Mouse (Mus musculus) gastrocnemius, postnatal 10 days (tissue): ENCODE data around the gene Zfp217. TPM values are rescaled to one million over a fixed set of nuclear protein-coding genes. Genes with fewer than 3 reads are reported as not detected.
A peak's percentile ranks its signal among the peaks of the same experiment; 100 is the strongest.
"Not testable (repeated sequence)": the region's sequence is repeated elsewhere in the genome, so short reads cannot be mapped to it uniquely, and the experiment has no call there.

Experiments
- DNase-seq: peaks from one replicate; pipeline ENCODE4 v3.0.0; 2021; ENCODE audit warnings: mixed read lengths
- long read RNA-seq, 2 experiments: library from polyadenylated mRNA; stranded (forward); transcript quantifications; one replicate each; pipeline ENCODE4 v2.0.0; 2021
- total RNA-seq, 2 experiments: library from RNA; stranded (reverse); gene quantifications; 2 replicates each; pipeline ENCODE4 v1.2.3; 2021

Gene Zfp217
- total RNA-seq: 10 to 100 TPM; 10.0 to 12.5 TPM
- long read RNA-seq, experiment 1, full-length matches to known transcripts: 1 of 4 reads
- long read RNA-seq, experiment 1, partial matches to known transcripts: 1 of 4 reads
- long read RNA-seq, experiment 1, other reads (novel, unspliced or antisense): 2 of 4 reads
- long read RNA-seq, experiment 2, partial matches to known transcripts: 2 of 3 reads
- long read RNA-seq, experiment 2, other reads (novel, unspliced or antisense): 1 of 3 reads

DNA sequence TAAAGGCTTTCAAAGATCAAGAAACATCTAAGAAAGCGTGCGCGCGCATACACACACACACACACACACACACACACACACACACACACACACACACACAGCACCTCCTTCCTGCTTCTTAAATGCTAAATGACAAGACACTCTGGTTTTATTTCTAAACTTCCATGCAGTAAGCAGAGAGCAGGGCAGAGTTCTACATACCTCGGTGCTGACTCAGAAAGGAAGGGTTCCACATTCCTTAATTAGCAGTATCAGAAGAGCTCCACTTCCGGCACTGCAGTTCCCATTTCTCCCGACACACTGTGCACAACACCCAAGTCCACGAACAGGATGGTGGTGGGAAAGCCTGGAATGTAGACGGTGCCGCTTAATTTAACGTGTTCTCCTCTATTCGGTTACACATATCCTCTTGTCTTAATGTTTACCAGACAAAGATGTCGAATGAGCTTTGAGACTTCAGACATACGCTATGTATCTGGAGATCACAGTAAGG, at the start of gene Zfp217:
TSS of gene Zfp217 (minus strand) at position 443 of the 493 bp plus-strand sequence.
- DNase-seq: no peak

DNA sequence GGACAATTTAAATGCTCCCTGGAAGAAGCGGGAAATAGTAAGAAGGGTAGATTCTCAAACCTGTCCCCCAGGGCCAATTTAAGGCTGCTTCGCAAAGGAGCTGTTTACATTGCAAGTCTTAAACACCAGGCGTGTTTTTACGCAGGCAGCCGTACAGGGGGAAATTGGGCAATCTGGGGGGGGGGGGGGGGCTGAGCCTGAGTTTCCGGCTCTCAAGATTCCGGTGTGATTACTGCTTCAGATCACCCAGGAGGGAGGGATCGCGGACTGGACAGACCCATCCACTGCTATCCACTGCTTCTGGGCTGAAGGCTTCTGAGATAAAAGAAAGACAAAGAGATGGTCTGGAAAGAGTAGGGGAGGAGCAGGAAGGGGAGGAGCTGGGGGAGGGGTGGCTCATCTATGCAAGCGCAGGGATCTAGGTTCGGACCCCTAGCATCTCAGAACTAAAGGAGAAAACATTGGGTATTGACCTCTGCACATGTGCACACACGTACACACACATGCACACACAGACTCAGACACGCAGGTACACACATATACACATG, 47.7 kb upstream of the Zfp217 start:
- no peak for DNase-seq

DNA sequence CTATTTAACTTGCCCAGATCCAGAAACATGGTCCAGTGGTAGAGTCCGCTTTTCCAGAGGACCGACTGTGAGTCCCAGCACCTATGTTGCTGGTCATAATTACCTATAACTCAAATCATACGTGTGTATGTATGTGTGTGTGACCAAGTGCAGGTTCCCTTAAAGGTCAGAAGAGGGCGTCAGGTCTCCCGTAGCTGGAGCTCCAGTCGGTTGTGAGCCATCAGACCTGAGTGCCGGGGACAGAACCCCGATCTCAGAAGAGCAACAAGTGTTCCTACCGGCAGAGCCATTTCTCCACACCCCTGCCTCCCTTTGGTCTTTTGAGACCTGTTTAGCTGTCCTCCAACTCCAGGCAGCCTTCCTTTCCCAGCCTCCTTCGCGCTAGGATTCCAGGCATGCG, 46.9 kb upstream of the Zfp217 start:
- no peak for DNase-seq

DNA sequence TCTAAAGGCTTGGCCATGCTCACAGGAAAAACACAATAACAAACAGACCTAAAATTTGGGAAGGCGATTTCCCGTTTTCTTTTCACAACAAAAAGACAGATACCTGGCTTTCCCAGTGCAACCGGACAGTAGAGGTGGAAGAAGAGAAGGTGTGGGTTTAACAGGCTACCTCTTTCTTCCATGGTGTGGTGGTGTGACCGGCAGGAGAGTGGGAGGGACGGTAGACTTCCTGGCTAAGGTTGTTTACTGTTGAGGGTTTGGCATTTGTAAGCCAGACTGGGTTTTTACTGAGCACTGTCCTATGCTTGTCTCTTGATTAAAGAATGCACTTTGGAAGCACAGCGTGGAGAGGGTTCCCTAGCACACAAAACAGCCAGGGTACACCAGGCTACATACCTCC, 45.9 kb upstream of the Zfp217 start:
- DNase-seq: no peak

DNA sequence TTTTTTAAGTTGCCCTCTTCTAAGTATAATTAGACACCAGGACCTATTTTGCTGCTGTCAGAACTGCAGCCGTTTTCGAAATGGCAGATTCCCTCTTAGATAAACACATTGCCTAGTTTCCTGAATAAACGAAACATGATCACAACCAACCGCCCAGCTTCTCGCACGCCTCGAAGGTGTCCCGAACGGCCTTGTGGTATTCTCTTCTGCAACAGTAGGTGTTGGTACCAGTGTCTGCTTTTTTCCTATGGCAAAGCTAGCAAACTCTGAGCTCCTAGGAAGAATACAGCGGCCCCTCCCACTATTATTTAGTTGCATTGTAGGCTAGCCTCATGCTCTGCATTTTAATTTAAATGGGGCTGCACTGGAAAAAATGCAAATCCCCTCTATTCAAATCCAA, 45.3 kb upstream of the Zfp217 start:
- DNase-seq: no peak

DNA sequence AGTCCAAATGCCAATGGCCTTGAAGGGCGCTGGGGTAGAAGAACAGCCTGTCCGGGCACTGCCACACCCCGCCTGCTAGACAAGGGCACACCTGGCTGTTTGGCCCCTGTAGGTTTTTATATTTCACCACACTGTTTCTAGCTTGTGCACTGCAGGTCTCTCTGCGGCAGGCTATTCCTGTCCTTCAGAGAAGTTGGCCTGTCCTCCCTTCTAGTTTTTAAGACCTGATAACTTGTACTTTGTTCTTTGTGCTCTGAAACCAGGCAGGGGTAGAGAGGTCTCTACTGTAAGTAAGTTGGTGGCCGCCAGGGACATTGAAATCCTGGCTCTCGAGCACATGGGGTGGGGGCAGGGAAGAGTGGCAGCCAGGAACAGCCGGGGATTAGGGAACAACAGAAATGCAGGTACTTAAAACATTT, 44.8 kb upstream of the Zfp217 start:
- no peak for DNase-seq

DNA sequence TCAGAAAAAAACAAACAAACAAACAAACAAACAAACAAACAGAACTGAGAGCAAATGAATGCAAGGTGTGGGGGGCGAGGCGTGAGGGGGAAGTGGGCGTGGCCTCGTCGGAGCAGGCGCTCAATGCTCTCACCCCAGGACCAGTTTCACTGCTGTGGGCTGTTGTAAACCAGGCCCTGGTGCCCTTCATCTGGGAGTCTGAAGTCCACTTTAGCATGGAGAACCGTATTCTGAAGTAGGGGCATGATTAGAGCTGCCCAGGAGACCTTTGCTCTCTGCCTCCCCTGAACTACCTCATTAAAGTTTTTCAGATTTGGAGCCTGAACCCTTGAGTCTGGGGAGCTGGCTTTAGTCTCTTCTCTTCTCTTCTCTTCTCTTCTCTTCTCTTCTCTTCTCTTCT, 40.8 kb upstream of the Zfp217 start:
- no peak for DNase-seq

DNA sequence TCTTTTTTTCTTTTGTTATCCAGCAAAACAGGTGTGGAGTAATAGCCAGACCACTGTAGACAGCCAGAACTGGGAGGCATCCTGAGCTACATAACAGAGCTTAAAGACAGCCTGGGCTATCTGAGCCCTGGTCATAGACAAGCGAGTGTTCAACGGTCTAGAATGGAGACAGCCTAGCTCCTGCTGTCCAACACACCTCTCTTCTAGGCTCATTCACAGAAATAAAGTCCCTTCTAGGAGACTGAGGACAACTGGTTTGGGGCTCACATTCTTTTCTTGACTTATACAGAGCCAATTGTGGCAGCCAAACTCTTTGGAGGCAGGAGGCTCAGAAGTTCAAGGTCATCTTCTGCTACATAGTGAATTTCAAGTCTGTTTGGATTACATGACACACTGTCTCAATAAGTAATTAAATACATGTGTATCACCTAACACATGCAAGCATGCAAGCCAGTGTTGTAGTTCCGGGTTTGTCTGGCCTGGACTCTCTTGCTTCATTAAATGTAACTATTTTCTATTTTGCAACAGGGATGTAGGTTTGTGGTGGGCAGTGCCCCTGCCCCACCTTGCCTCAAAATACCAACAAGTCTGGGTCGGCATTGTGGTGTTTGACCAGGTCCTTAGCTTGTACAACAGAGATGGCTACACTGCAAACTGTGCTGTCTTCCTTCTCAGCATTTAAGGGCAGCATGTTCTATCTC, 37.4 kb upstream of the Zfp217 start:
- DNase-seq: no peak

DNA sequence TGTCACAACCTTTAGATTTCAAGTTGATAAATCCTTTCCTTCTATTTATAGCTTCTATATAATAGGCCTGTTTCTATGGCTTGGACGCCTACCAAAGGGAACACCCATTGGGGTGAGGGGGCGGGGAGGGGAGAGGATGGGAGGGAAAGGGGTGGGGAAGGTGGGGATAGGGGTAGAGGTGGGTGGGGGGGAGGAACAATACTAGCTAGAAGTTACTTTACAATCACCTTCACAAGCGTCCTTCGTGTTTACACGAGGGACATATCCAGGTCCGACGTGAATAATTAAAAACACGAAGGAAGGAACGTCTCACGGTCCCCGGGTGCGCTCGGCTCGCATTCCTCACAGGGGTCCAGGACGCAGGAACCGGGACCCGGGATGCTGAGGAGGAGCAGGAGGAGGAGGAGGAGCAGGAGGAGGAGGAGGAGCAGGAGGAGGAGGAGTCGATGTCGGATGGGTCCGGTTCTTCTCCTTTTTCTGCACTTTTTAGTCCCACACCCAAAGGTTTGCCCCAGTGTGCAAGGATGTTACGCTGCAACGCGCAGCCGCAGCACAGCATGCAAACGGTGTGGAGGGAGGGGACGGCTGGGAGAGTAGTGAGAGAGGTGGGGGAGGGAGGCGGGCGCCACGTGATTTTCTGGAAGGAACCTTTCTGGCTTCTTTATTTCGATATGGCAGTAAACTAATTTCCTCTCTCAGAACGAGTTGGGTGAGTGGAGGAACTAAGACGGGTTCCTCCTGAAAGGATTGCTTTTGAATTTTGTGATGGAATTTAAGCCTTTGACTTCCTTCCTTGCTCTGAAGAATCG, 36.5 kb upstream of the Zfp217 start:
- peak; percentile 52 for DNase-seq

DNA sequence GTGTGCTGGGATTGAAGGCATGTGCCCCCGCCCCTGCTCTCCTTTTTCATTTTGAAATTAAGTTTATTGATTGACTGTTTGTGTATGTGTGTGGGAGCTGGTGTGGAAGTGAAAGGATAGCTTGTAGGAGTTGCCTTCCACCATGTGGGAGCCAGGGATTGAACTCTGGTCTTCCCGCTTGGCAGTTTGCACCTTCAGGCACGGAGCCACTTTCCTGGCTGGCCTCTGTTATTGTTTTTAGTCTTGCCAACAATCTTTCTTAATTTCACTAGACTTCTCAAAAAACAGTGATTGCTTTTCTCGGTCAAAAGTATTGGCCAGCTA, 35.9 kb upstream of the Zfp217 start:
- DNase-seq: no peak

DNA sequence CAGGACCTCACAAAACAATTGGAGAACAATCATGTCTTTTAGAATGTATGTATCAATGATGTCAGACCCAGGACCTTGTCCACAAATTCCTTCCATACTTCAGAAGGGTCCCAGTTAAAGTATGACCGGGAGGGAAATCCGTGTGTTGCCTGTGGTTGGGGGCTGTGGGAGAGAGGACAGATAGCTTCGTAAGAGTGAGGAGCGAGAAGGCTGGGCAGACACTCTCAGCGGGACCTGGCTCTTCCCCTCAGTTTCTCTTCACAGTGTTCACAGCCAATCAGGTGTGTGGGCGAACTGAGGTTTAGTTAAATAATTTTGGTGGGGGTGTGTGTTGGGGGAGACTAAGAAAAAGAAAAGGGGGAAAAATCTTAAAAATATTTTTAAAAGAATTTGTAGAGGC, 34.0 kb upstream of the Zfp217 start:
- DNase-seq: no peak

DNA sequence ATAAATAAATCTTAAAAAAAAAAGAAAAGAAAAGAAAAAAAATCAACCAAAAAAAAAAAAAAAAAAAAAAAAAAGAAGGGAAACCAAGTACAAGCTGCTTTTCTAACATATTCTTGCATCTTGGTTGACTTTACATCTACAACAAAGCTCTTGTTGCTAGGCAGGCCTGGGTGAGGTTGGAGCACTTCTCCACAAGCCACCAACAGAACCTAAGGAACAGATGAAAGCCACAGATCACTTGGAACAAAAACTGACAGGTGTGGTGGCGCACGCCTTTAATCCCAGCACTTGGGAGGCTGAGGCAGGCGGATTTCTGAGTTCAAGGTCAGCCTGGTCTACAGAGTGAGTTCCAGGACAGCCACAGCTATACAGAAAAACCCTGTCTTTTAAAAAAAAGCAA, 32.9 kb upstream of the Zfp217 start:
- DNase-seq: not testable (repeated sequence)

DNA sequence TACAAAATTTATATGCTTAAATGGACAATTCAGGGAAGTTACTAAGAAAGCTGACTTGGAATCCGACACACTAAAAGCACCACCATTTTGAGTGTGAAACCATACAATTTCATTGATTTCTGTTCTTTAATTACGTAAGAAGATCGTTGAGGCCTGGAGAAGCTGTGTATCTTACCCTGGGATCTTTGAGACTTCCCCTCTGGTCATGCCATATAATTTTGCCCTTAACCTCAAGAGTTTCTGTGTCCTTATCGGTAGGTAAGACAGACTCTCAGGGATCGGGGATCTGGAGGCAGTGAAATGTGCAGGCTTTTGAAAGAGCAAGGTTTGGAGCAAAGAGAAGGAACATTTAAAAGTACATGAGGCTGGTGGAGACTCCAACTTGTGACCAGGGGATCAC, 31.4 kb upstream of the Zfp217 start:
- no peak for DNase-seq

DNA sequence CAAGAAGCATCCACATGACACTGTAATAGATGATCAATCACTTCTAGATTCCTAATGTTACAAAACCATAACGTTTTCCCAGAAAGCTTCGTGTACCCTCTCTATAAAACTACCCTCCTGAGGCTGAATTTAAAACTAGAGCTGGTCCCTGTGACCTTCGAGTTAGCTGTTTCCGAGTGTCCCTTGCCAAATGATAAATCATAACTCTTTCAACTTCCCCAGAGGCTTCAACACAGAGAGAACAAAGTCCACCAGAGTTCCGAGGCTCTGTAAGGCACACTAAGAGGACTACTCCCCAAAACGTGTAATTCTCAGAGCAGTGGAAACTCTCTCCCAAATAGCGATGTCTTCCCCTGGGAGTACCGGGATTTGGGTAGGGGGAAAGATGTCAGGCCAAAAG, 29.4 kb upstream of the Zfp217 start:
- no peak for DNase-seq

DNA sequence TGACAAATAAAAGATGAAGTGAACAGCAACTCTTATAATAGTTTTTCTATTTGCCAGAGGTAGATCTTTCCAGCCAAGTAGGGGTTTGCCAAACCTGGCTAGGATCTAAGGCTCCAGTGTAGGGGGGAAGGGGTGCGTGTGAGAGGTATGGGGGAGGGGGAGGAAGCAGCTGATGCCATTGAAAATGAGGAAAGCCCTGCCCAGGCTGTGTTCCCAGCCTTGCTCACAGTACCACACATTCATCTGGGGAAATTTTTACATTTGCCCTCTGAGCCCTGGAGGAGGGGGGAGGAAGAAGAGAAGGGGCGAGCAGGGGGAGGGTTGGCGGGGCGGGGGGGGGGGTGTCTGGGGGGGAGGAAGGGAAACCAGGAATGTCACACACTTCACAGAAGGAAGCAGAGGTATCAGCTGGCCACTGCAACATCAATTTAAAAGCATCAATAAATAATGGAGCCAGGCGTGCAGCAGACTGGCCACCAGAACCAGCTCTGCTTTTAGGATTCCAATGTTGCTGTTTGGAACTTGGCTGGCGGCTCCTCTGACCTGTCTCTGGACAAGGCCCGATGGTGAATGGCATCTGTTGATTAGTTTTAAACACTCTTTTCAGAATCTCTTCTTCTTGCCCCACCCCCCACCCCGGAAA, 28.5 kb upstream of the Zfp217 start:
- DNase-seq: no peak

DNA sequence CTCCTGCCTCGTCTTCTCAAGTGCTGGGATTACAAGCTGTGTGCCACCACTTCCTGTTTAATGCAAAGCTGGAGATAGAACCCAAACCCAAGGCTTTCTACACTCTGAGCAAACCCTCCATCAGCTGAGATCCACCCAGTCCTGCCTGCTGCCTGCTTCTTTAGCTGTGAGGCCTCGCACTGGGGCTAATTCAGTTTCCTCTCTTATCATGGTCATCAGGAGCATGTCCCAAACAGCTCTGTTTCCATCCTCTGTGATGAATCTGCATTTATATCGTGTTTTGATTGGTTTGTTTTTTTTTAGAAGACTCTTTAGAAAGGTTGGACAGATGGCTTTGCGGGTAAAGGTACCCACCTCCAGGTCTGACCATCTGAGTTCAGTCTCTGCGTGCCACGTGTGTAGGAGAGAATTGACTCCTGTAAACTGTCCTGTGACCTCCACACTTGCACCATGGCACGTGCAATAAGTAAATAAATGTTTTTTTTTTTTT, 27.8 kb upstream of the Zfp217 start:
- DNase-seq: no peak

DNA sequence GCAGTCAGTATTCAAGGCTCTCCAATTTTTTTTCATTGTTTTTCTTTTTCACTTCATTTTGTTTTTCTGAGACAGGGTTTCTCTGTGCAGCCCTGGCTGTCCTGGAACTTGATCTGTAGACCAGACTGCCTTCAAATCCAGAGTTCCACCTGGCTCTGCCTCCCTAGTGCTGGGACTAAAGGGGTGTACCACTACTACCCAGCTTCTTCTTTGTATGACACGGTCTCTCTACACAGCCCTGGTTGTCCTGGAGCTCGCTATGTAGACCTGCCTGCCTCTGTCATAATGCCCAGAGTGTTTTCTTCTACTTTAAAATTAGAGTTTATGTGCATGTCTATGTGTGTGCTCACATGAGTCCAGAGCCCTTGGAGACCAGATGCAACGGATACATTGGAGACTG, 27.3 kb upstream of the Zfp217 start:
- DNase-seq: no peak

DNA sequence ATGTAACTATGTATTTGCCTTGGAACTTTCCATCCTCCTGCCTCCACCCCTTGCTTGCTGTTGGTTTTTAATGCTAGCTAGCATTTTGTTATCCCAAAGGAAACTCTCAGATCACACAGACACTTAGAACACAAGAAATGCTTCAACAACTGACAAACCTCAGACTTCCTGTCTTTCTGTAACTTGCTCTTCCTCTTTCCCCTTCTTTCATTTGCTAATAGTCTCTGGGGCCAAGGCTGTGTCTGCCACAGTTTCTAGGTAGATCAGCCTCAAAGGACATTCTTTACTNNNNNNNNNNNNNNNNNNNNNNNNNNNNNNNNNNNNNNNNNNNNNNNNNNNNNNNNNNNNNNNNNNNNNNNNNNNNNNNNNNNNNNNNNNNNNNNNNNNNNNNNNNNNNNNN, 21.2 kb upstream of the Zfp217 start:
- no peak for DNase-seq

DNA sequence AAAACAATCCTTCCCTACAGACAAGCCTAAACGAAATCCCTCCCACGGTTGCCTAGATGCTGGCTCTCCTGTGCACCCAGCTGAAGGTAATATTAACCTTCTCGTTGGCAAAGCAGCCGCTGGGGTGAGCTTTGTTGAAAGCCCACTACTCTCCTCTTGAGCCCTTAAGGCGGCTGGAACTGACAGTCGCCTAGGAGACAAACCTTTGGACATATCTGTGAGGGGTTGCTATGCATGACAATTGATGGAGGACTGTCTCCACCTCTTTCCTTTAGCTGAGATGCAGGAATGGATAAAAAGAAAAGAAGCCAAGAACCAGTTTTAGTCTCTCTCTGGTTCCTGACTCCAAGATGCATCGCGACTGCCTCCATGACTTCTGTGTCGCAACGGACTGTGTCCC, 17.7 kb upstream of the Zfp217 start:
- no peak for DNase-seq

DNA sequence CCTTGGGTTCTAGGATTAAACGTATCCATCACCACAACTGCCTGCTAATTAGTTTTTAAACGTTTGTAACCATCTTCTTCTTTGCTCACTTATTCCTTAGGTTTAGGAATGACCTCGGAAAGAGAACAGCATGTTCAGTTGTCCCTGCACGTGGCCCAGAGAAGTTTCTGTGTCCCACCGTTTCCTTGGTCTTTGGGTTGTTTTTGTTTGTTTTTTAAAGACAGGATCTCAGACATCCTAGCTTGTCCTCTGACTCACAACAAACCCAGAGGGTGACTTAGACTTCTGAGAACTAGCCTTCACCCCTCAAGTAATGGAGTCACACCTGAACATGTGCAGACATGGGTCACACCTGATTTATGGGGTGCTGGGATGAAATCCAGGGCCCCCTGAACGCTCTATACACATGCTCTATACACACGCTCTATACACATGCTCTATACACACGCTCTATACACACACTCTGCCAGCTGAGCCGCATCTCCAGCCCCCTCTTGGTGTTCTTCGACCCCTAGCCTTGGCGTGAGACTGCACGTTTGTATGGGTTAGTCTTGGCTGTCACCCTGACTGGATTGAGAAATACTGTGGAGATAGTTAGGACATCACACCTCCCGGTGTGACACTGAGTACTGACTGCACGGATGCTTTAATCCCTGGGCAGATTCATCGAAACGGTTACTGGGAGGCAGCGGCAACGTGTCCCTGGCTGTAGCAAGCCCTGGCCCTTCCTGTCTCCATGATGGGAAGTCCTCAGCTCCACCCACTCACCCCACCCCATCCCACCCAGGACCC, 16.0 kb upstream of the Zfp217 start:
- DNase-seq: no peak

DNA sequence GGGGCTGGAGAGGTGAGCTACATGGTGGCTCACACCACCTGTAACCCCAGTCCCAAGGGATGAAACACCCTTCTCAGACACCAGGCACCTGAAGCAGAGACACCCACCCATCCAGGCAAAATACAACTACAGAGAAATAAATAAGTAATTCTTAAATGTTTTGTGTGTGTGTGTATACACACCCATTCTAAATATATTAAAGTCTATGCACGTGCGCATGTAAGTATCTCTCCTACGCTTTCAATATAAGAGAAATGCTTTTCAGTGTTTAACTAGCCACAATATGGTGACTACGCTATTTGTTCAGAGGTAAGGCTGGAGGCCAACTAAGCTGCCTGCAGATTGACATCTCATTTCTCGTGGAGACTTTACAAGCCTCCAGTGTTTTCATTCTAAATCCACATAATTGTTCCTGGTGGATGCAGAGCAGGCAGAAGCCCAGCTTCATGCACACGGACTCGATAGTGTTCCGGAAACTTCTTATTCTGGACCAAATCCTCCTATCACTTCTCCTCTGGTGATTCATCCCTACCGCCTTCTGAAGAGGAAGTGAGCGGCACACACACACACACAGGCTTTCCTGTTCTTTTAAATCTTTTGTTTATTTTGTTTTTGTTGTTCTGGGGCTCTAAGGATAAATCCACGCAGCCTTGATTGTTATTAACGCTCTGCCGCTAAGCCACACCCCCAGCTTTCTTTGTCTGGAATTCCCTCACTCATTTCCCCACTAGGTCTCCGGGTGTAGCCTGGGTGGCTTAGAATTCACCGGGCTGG, 12.1 kb upstream of the Zfp217 start:
- DNase-seq: no peak
